Mouse (Mus musculus) myocyte (in vitro differentiated cells): ENCODE data around the gene Nr1d1.

Source experiments
- CEBPB ChIP-seq: IDR thresholded peaks from 2 replicates; pipeline ENCODE4 v1.6.1; 2011; ENCODE audit warnings: mild to moderate bottlenecking, moderate library complexity; ENCODE audit not compliant: poor library complexity, insufficient read depth, severe bottlenecking
- E2F4 ChIP-seq: IDR thresholded peaks from one replicate; pipeline ENCODE4 v1.6.1; 2011; ENCODE audit warnings: mild to moderate bottlenecking, control low read depth, moderate library complexity; ENCODE audit not compliant: insufficient read depth
- MAX ChIP-seq: IDR thresholded peaks from one replicate; pipeline ENCODE4 v1.6.1; 2011; ENCODE audit warnings: low read depth, mild to moderate bottlenecking, control low read depth
- MYOD1 ChIP-seq, 3 experiments: IDR thresholded peaks; one replicate each; pipeline ENCODE4 v1.6.1; 2011; ENCODE audit warnings: control low read depth in 2 of 3, low read depth in 2 of 3, mild to moderate bottlenecking in 2 of 3, moderate library complexity in 1 of 3; ENCODE audit not compliant: insufficient read length in 2 of 3, control insufficient read depth in 1 of 3
- MYOG ChIP-seq, 3 experiments: IDR thresholded peaks; one replicate each; pipeline ENCODE4 v1.6.1; 2011; ENCODE audit warnings: control low read depth in 2 of 3, low read depth in 2 of 3, mild to moderate bottlenecking in 2 of 3; ENCODE audit not compliant: insufficient read length in 2 of 3, control insufficient read depth in 1 of 3, insufficient read depth in 1 of 3
- POLR2A ChIP-seq: IDR thresholded peaks from one replicate; pipeline ENCODE4 v1.6.1; 2011; ENCODE audit warnings: low read depth, mild to moderate bottlenecking, control low read depth, moderate library complexity; ENCODE audit not compliant: insufficient read length
- POLR2AphosphoS2 ChIP-seq: IDR thresholded peaks from one replicate; pipeline ENCODE4 v1.6.1; 2011; ENCODE audit warnings: low read depth, control low read depth; ENCODE audit not compliant: insufficient read length
- TCF12 ChIP-seq: IDR thresholded peaks from one replicate; pipeline ENCODE4 v1.6.1; 2011; ENCODE audit warnings: mild to moderate bottlenecking, control low read depth; ENCODE audit not compliant: poor library complexity, insufficient read depth, severe bottlenecking
- USF1 ChIP-seq: IDR thresholded peaks from one replicate; pipeline ENCODE4 v1.6.1; 2011; ENCODE audit warnings: low read depth, mild to moderate bottlenecking, control low read depth, moderate library complexity

DNA sequence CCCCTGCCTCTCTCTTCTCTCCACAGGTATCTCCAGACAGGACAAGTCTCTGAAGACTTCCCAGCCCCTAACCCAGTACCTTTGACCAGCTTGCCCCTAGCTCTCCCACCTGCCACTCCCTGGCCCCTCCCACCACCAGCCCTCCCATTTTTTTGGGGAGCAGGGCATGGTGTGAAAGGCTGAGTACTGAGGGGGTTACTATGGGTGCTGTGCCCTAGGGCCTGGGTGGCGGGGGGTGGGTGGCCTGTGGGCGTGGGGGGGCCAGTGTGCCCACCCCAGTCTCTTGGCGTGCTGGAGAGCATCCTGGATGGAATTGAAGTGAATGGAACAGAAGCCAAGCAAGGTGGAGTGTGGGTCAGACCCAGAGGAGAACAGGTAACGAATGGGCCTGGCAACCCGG, 21.9 kb downstream of the Nr1d1 start:
- TF ChIP-seq POLR2A = no peak
- TF ChIP-seq E2F4 = no peak
- TF ChIP-seq MAX = no peak
- no peak for TF ChIP-seq USF1
- no peak for TF ChIP-seq MYOD1 (IDR thresholded peaks at IDR 0.05; ENCODE audit: control insufficient read depth in 1 of 3, insufficient read length in 2 of 3, low read depth in 2 of 3)
- TF ChIP-seq CEBPB = no peak
- TF ChIP-seq MYOG (IDR thresholded peaks at IDR 0.05; ENCODE audit: control insufficient read depth in 1 of 3, insufficient read depth in 1 of 3, insufficient read length in 2 of 3, low read depth in 2 of 3) = no peak
- no peak for TF ChIP-seq POLR2AphosphoS2
- no peak for TF ChIP-seq TCF12
